In genomic region chr1:74807551-74808071, GRCm38 (mm10) we compare ENCODE assay signal across 8 mouse cellular contexts. TPM values are rescaled to one million over a fixed set of nuclear protein-coding genes. Genes with fewer than 3 reads are reported as not detected.
DNase-seq lines count a peak whose midpoint lies in the region; ATAC-seq and TF ChIP-seq lines count a peak whose summit lies in the region.

No protein-coding gene starts in this region.

- peak overlapping the region; percentile 59 for H3K4me2 ChIP-seq in CH12.LX (ENCODE audit: insufficient read depth, low read depth, poor library complexity, severe bottlenecking)
- H3K4me2 ChIP-seq in forebrain, embryonic 16.5 days (ENCODE audit: low read length): peak overlapping the region; percentile 59
- peak overlapping the region; percentile 55 for H3K4me2 ChIP-seq in midbrain, embryonic 11.5 days

- no peak for DNase-seq in gastrocnemius, adult 2 months
- no peak for DNase-seq in gastrocnemius, postnatal 14 days
- no peak for DNase-seq in CH12.LX (ENCODE audit: extremely low read depth)
- DNase-seq in midbrain, embryonic 11.5 days (ENCODE audit: low spot score, missing footprints): peak; percentile 93
- no peak for DNase-seq in embryo, embryonic 9.5 days (ENCODE audit: extremely low spot score)
- DNase-seq in Muller cell, postnatal 12 days (ENCODE audit: inconsistent ontology term): no peak
- no peak for DNase-seq in left cerebral cortex, postnatal 14 days (ENCODE audit: low spot score in 2 of 2)

- 3% methylated on average over 23 of the region's 23 CpGs for WGBS in forebrain, embryonic 16.5 days
- 2% methylated on average over 23 of the region's 23 CpGs for WGBS in midbrain, embryonic 11.5 days

- H3K27ac ChIP-seq in gastrocnemius, adult 2 months: no peak overlapping the region
- peak overlapping the region; percentile 79 for H3K27ac ChIP-seq in CH12.LX (ENCODE audit: insufficient read depth, low read depth)
- H3K27ac ChIP-seq in forebrain, embryonic 16.5 days (ENCODE audit: low read length): no peak overlapping the region
- no peak overlapping the region for H3K27ac ChIP-seq in midbrain, embryonic 11.5 days (ENCODE audit: low read depth, low read length)

- 0 out of 2 replicates have a peak, but pooled peaks cover 2% of the 10 kb centered on the region for H3K79me2 ChIP-seq in CH12.LX (replicated peaks; ENCODE audit: control insufficient read depth, extremely low read depth, insufficient read depth, poor library complexity, severe bottlenecking)

- peaks cover 0 to 24% of the 10 kb centered on the region in 2 experiments for H3K36me3 ChIP-seq in CH12.LX (replicated peaks in 1 of 2; ENCODE audit: control insufficient read depth in 1 of 2, insufficient read depth in 1 of 2, low read length in 1 of 2)
- no peaks in the 10 kb centered on the region for H3K36me3 ChIP-seq in forebrain, embryonic 16.5 days (ENCODE audit: control insufficient read depth, insufficient read depth)
- H3K36me3 ChIP-seq in midbrain, embryonic 11.5 days (ENCODE audit: control insufficient read depth, insufficient read depth, low read length): no peaks in the 10 kb centered on the region

- no peaks in the 10 kb centered on the region for H3K9me3 ChIP-seq in CH12.LX (replicated peaks; ENCODE audit: low read length)
- H3K9me3 ChIP-seq in forebrain, embryonic 16.5 days (ENCODE audit: control insufficient read depth, low read length): no peaks in the 10 kb centered on the region
- no peaks in the 10 kb centered on the region for H3K9me3 ChIP-seq in midbrain, embryonic 11.5 days (ENCODE audit: control insufficient read depth, low read length)

- dilution Hi-C loops in CH12.LX (cut with MboI; ENCODE audit: extremely low pct_ligation_motif_present, extremely low pct_unique_long_range_greater_than_20kb, low sequenced_read_pairs): no loop called here

- H3K27me3 ChIP-seq in CH12.LX (replicated peaks): no peaks in the 10 kb centered on the region
- H3K27me3 ChIP-seq in forebrain, embryonic 16.5 days (replicated peaks; ENCODE audit: control insufficient read depth, insufficient read depth, low read length): peaks cover 56% of the 10 kb centered on the region
- peaks cover 54% of the 10 kb centered on the region for H3K27me3 ChIP-seq in midbrain, embryonic 11.5 days (ENCODE audit: control insufficient read depth, insufficient read depth, low read length)

- no peak for TF ChIP-seq CTCF in gastrocnemius, adult 2 months (IDR thresholded peaks at IDR 0.05)
- TF ChIP-seq CTCF in CH12.LX (conservative IDR thresholded peaks at IDR 0.05 in 1 of 2, IDR thresholded peaks at IDR 0.05 in 1 of 2; ENCODE audit: low read depth in 2 of 2, low read length in 2 of 2): no peak

- no peak for TF ChIP-seq RAD21 in CH12.LX (IDR thresholded peaks at IDR 0.05; ENCODE audit: low read depth, low read length)

- peaks cover 25 to 69% of the 10 kb centered on the region in 2 experiments for H3K4me1 ChIP-seq in CH12.LX (ENCODE audit: control insufficient read depth in 1 of 2, insufficient read depth in 2 of 2)
- peaks cover 33% of the 10 kb centered on the region for H3K4me1 ChIP-seq in forebrain, embryonic 16.5 days (replicated peaks; ENCODE audit: control insufficient read depth, insufficient read depth, low read length)
- H3K4me1 ChIP-seq in midbrain, embryonic 11.5 days (ENCODE audit: control insufficient read depth, insufficient read depth, low read length): peaks cover 32% of the 10 kb centered on the region

- in situ Hi-C loops in CH12.LX (cut with MboI; ENCODE audit: low pct_ligation_motif_present, low pct_unique_long_range_greater_than_20kb, low sequenced_read_pairs): loop anchor here (5.0 kb wide), 1 partner anchor 35 kb away; the partner anchor contains the start of gene Wnt6

- 0 out of 2 replicates have a peak, but pooled peaks have one; percentile 25 for TF ChIP-seq POLR2A in CH12.LX (IDR thresholded peaks at IDR 0.05; ENCODE audit: low read depth, low read length)

- H3K4me3 ChIP-seq in gastrocnemius, adult 2 months: peak overlapping the region; percentile 33; the same call in 1 of the 2 replicates
- peak overlapping the region in 1 of 3 experiments; percentile 47 for H3K4me3 ChIP-seq in CH12.LX (replicated peaks in 1 of 3; ENCODE audit: low read depth in 2 of 3, low read length in 2 of 3, poor library complexity in 1 of 3)
- H3K4me3 ChIP-seq in forebrain, embryonic 16.5 days (replicated peaks; ENCODE audit: low read length): peak overlapping the region; percentile 39; the same call in 1 of the 2 replicates
- H3K4me3 ChIP-seq in midbrain, embryonic 11.5 days (ENCODE audit: low read depth, low read length): no peak overlapping the region; the same call in 1 of the 2 replicates

- ATAC-seq in forebrain, embryonic 16.5 days: no peak; the same call in 1 of the 2 replicates
- ATAC-seq in midbrain, embryonic 11.5 days (ENCODE audit: low FRiP score): peak; percentile 25

- intact Hi-C loops in gastrocnemius, adult 2 months (cut with DNase I): loop anchor here (1.0 kb wide), 1 partner anchor 20 kb away; no protein-coding TSS in a partner anchor
- intact Hi-C loops in gastrocnemius, postnatal 14 days (cut with DNase I; ENCODE audit: low total_unique reads): no loop called here
- intact Hi-C loops in left cerebral cortex, postnatal 14 days (cut with DNase I): loop anchor here (2.0 kb wide), 1 partner anchor 19 kb away; no protein-coding TSS in a partner anchor

- H3K9ac ChIP-seq in CH12.LX (ENCODE audit: insufficient read depth, low read depth): peak overlapping the region; percentile 51; the same call in 1 of the 2 replicates
- no peak overlapping the region for H3K9ac ChIP-seq in forebrain, embryonic 16.5 days (replicated peaks; ENCODE audit: low read depth, low read length)
- H3K9ac ChIP-seq in midbrain, embryonic 11.5 days (ENCODE audit: low read length): no peak overlapping the region

- no peak for TF ChIP-seq EP300 in CH12.LX (IDR thresholded peaks at IDR 0.05; ENCODE audit: low read length)

TF ChIP-seq in CH12.LX, 34 proteins besides CTCF, POLR2A, EP300 and RAD21:
- TF ChIP-seq BHLHE40 (IDR thresholded peaks at IDR 0.05; ENCODE audit: low read depth, low read length): peak; percentile 69
- no peak for TF ChIP-seq PAX5 (IDR thresholded peaks at IDR 0.05; ENCODE audit: low read length)

RNA-seq across cellular contexts. Expression of gene Wnt10a, which starts 16.3 kb away (rescaled TPM):
- total RNA-seq in gastrocnemius, adult 2 months (2021): under 1 TPM in 1 of 2 experiments, not detected in 1; 0.39 TPM
- total RNA-seq in gastrocnemius, postnatal 14 days (2021): under 1 TPM in 1 of 2 experiments, not detected in 1; 0.10 TPM
- total RNA-seq in CH12.LX (2012; rRNA removed): 126 and 184 TPM in 2 replicates
- total RNA-seq in CH12.LX (2014; rRNA removed): 142 and 155 TPM in 2 replicates
- 170 and 187 TPM in 2 replicates for polyA plus RNA-seq in CH12.LX (2012; ENCODE audit: insufficient read length, low read depth)
- 0.46 and 0.68 TPM in 2 replicates for polyA plus RNA-seq in forebrain, embryonic 16.5 days (2015; fragmentation: Nextera tagmentation; extraction: Ambion mirVana)
- polyA plus RNA-seq in midbrain, embryonic 11.5 days (2014; fragmentation: Nextera tagmentation; extraction: Ambion mirVana): 1.4 and 2.3 TPM in 2 replicates
- 1 to 10 TPM; 2.7 to 3.4 TPM for total RNA-seq in left cerebral cortex, postnatal 14 days (2021)

RNA-seq across cellular contexts. Expression of gene Wnt6, which starts 35.9 kb away (rescaled TPM):
- under 1 TPM; 0.39 to 0.77 TPM for total RNA-seq in gastrocnemius, adult 2 months (2021)
- total RNA-seq in gastrocnemius, postnatal 14 days (2021): 1 to 10 TPM in 1 of 2 experiments, under 1 TPM in 1; 0.49 to 1.7 TPM
- total RNA-seq in CH12.LX (2012; rRNA removed) (3.4 and 3.5 TPM in 2 replicates), CH12.LX (2014; rRNA removed) (0.67 and 0.89 TPM in 2 replicates)
- polyA plus RNA-seq in CH12.LX (2012; ENCODE audit: insufficient read length, low read depth): 1.6 and 1.7 TPM in 2 replicates
- 3.6 and 4.5 TPM in 2 replicates for polyA plus RNA-seq in forebrain, embryonic 16.5 days (2015; fragmentation: Nextera tagmentation; extraction: Ambion mirVana)
- polyA plus RNA-seq in midbrain, embryonic 11.5 days (2014; fragmentation: Nextera tagmentation; extraction: Ambion mirVana): 3.3 and 3.4 TPM in 2 replicates
- total RNA-seq in left cerebral cortex, postnatal 14 days (2021): 1 to 10 TPM; 2.0 to 2.8 TPM

RNA-seq across cellular contexts. Expression of gene Cdk5r2, which starts 47.1 kb away (rescaled TPM):
- total RNA-seq in gastrocnemius, adult 2 months (2021): not detected
- under 1 TPM in 1 of 2 experiments, not detected in 1; 0.06 TPM for total RNA-seq in gastrocnemius, postnatal 14 days (2021)
- 0.04 TPM in 1 of 2 replicates, not detected in the other for total RNA-seq in CH12.LX (2012; rRNA removed)
- not detected in 2 replicates for total RNA-seq in CH12.LX (2014; rRNA removed)
- polyA plus RNA-seq in CH12.LX (2012; ENCODE audit: insufficient read length, low read depth): 0.23 and 0.24 TPM in 2 replicates
- 2.2 and 2.8 TPM in 2 replicates for polyA plus RNA-seq in forebrain, embryonic 16.5 days (2015; fragmentation: Nextera tagmentation; extraction: Ambion mirVana)
- polyA plus RNA-seq in midbrain, embryonic 11.5 days (2014; fragmentation: Nextera tagmentation; extraction: Ambion mirVana): 5.7 and 5.8 TPM in 2 replicates
- total RNA-seq in left cerebral cortex, postnatal 14 days (2021): 100 to 1,000 TPM; 566 to 585 TPM

RNA-seq across cellular contexts. Expression of gene Prkag3, which starts 58.6 kb away (rescaled TPM):
- total RNA-seq in gastrocnemius, adult 2 months (2021): 100 to 1,000 TPM in 1 of 2 experiments, 10 to 100 TPM in 1; 61.6 to 111 TPM
- total RNA-seq in gastrocnemius, postnatal 14 days (2021): 100 to 1,000 TPM in 1 of 2 experiments, 10 to 100 TPM in 1; 76.2 to 109 TPM
- total RNA-seq in CH12.LX (2012; rRNA removed) (0.08 and 0.13 TPM in 2 replicates), CH12.LX (2014; rRNA removed) (0.09 TPM in 1 of 2 replicates, not detected in the other)
- polyA plus RNA-seq in CH12.LX (2012; ENCODE audit: insufficient read length, low read depth): 0.12 TPM in 1 of 2 replicates, not detected in the other
- polyA plus RNA-seq in forebrain, embryonic 16.5 days (2015; fragmentation: Nextera tagmentation; extraction: Ambion mirVana): not detected in 2 replicates
- polyA plus RNA-seq in midbrain, embryonic 11.5 days (2014; fragmentation: Nextera tagmentation; extraction: Ambion mirVana): not detected in 2 replicates
- not detected for total RNA-seq in left cerebral cortex, postnatal 14 days (2021)

Comparison
In these comparisons a context has a peak if more than half of its experiments do, and no peak if none do; other contexts are left out.
1. RNA of gene Wnt10a, which starts 16.3 kb away (total RNA-seq): 126 to 184 TPM in CH12.LX; 2.7 to 3.4 TPM in left cerebral cortex, postnatal 14 days, 0.39 TPM in gastrocnemius, adult 2 months and 0.10 TPM in gastrocnemius, postnatal 14 days; every median in the first group is over 10 times any median in the second.
2. RNA of gene Cdk5r2, which starts 47.1 kb away (total RNA-seq): 566 to 585 TPM in left cerebral cortex, postnatal 14 days; 0.06 TPM in gastrocnemius, postnatal 14 days, 0.04 TPM in CH12.LX and not detected in gastrocnemius, adult 2 months; every median in the first group is over 100 times any median in the second.
3. Peak in every context shown above with its lines, with median percentiles within 50 percentile points of each other: H3K4me2 ChIP-seq.